Mouse (Mus musculus) MEL (cell line): ENCODE results near the gene Etnk2. TPM values are rescaled to one million over a fixed set of nuclear protein-coding genes. Genes with fewer than 3 reads are reported as not detected.

Source experiments
- DNase-seq: peaks from one replicate; pipeline ENCODE4 v3.0.0; 2011; ENCODE audit warnings: low read depth, low spot score
- H3K27ac ChIP-seq: 2 replicates; pipeline ENCODE4 v1.5.1; 2012; ENCODE audit warnings: low read depth, mild to moderate bottlenecking, control low read depth, low read length, moderate library complexity; ENCODE audit not compliant: control insufficient read depth
- H3K27me3 ChIP-seq, 2 experiments: fragments of 150-350 bp in 1 of 2; sonication (generic) in 1 of 2; 2 replicates each; pipeline ENCODE4 v1.6.1; 2012; ENCODE audit warnings: low read length in 2 of 2, mild to moderate bottlenecking in 2 of 2, improper control_type of control experiment in 1 of 2, moderate library complexity in 1 of 2; ENCODE audit not compliant: insufficient read depth in 2 of 2, control insufficient read depth in 1 of 2
- H3K36me3 ChIP-seq, 2 experiments: 2 replicates each; pipeline ENCODE4 v1.6.1; 2012 to 2014; ENCODE audit warnings: low read length in 2 of 2, improper control_type of control experiment in 1 of 2, inconsistent platforms in 1 of 2, mild to moderate bottlenecking in 1 of 2; ENCODE audit not compliant: insufficient read depth in 2 of 2, control insufficient read depth in 1 of 2
- H3K4me1 ChIP-seq, 2 experiments: fragments of 150-350 bp in 1 of 2; sonication (generic) in 1 of 2; 2 replicates each; pipeline ENCODE4 v1.6.1; 2012; ENCODE audit warnings: low read length in 2 of 2, improper control_type of control experiment in 1 of 2, mild to moderate bottlenecking in 1 of 2; ENCODE audit not compliant: insufficient read depth in 2 of 2, control insufficient read depth in 1 of 2
- H3K4me3 ChIP-seq, 2 experiments: fragments of 150-350 bp in 1 of 2; sonication (generic) in 1 of 2; 2 replicates each; pipeline ENCODE4 v1.5.1; 2012; ENCODE audit warnings: low read depth in 2 of 2, low read length in 2 of 2, mild to moderate bottlenecking in 2 of 2, moderate library complexity in 2 of 2, control low read depth in 1 of 2, improper control_type of control experiment in 1 of 2; ENCODE audit not compliant: control insufficient read depth in 1 of 2, insufficient read depth in 1 of 2
- H3K79me2 ChIP-seq: 2 replicates; pipeline ENCODE4 v1.6.1; 2012; ENCODE audit warnings: mild to moderate bottlenecking, low read length, moderate library complexity; ENCODE audit not compliant: control insufficient read depth, poor library complexity, insufficient read depth
- H3K9ac ChIP-seq: 2 replicates; pipeline ENCODE4 v1.6.1; 2012; ENCODE audit warnings: low read depth, mild to moderate bottlenecking, control low read depth, low read length, moderate library complexity; ENCODE audit not compliant: control insufficient read depth, poor library complexity, severe bottlenecking
- H3K9me3 ChIP-seq: fragments of 150-350 bp; sonication (generic); replicated peaks from 2 replicates; pipeline ENCODE4 v1.6.1; 2012; ENCODE audit warnings: mild to moderate bottlenecking, low read length, improper control_type of control experiment, moderate library complexity; ENCODE audit not compliant: insufficient read depth
- BHLHE40 ChIP-seq: IDR thresholded peaks from 2 replicates; pipeline ENCODE4 v1.6.1; 2012; ENCODE audit warnings: low read depth, mild to moderate bottlenecking, inconsistent platforms, low read length, improper control_type of control experiment, borderline replicate concordance
- CHD1 ChIP-seq: IDR thresholded peaks from 2 replicates; pipeline ENCODE4 v1.6.1; 2012; ENCODE audit warnings: low read depth, mild to moderate bottlenecking, inconsistent platforms, low read length, improper control_type of control experiment
- CTCF ChIP-seq, 3 experiments: IDR thresholded peaks in 2 of 3; conservative IDR thresholded peaks in 1 of 3; 2 replicates each; pipeline ENCODE4 v1.5.1; 2011 to 2012; ENCODE audit warnings: low read length in 3 of 3, low read depth in 2 of 3, mild to moderate bottlenecking in 2 of 3, improper control_type of control experiment in 1 of 3, inconsistent platforms in 1 of 3, mixed read lengths in 1 of 3, moderate library complexity in 1 of 3; ENCODE audit not compliant: control insufficient read depth in 1 of 3, insufficient read depth in 1 of 3, poor library complexity in 1 of 3, severe bottlenecking in 1 of 3
- E2F4 ChIP-seq: IDR thresholded peaks from 2 replicates; pipeline ENCODE4 v1.6.1; 2011; ENCODE audit warnings: low read depth, low read length, improper control_type of control experiment, borderline replicate concordance
- ELF1 ChIP-seq: IDR thresholded peaks from 2 replicates; pipeline ENCODE4 v1.6.1; 2014; ENCODE audit warnings: low read depth, mild to moderate bottlenecking, inconsistent platforms, low read length, improper control_type of control experiment, moderate library complexity
- EP300 ChIP-seq, 2 experiments: IDR thresholded peaks; 2 replicates each; pipeline ENCODE4 v1.6.1; 2011; ENCODE audit warnings: improper control_type of control experiment in 2 of 2, low read length in 2 of 2, low read depth in 1 of 2, mild to moderate bottlenecking in 1 of 2
- ETS1 ChIP-seq: IDR thresholded peaks from 2 replicates; pipeline ENCODE4 v1.6.1; 2012; ENCODE audit warnings: low read depth, mild to moderate bottlenecking, inconsistent platforms, low read length, improper control_type of control experiment, moderate library complexity
- GABPA ChIP-seq: IDR thresholded peaks from 2 replicates; pipeline ENCODE4 v1.6.1; 2012; ENCODE audit warnings: low read depth, mild to moderate bottlenecking, inconsistent platforms, low read length, improper control_type of control experiment, moderate library complexity
- HCFC1 ChIP-seq: IDR thresholded peaks from 2 replicates; pipeline ENCODE4 v1.6.1; 2012; ENCODE audit warnings: low read depth, mild to moderate bottlenecking, inconsistent platforms, low read length, improper control_type of control experiment, moderate library complexity
- JUND ChIP-seq: IDR thresholded peaks from 2 replicates; pipeline ENCODE4 v1.6.1; 2011; ENCODE audit warnings: low read depth, mild to moderate bottlenecking, improper control_type of control experiment, low read length
- KAT2A ChIP-seq: conservative IDR thresholded peaks from 2 replicates; pipeline ENCODE4 v1.6.1; 2012; ENCODE audit warnings: low read depth, low read length, improper control_type of control experiment, inconsistent platforms
- MAFK ChIP-seq: IDR thresholded peaks from 2 replicates; pipeline ENCODE4 v1.6.1; 2011; ENCODE audit warnings: low read depth, mild to moderate bottlenecking, low read length, improper control_type of control experiment, borderline replicate concordance
- MAX ChIP-seq: IDR thresholded peaks from 2 replicates; pipeline ENCODE4 v1.6.1; 2011; ENCODE audit warnings: low read length, improper control_type of control experiment
- MAZ ChIP-seq: IDR thresholded peaks from 2 replicates; pipeline ENCODE4 v1.6.1; 2012; ENCODE audit warnings: low read depth, mild to moderate bottlenecking, inconsistent platforms, low read length, improper control_type of control experiment
- MXI1 ChIP-seq: IDR thresholded peaks from 2 replicates; pipeline ENCODE4 v1.6.1; 2011; ENCODE audit warnings: mild to moderate bottlenecking, low read depth, low read length, improper control_type of control experiment
- MYB ChIP-seq: IDR thresholded peaks from 2 replicates; pipeline ENCODE4 v1.6.1; 2011; ENCODE audit warnings: mild to moderate bottlenecking, low read depth, low read length, improper control_type of control experiment
- POLR2A ChIP-seq, 2 experiments: IDR thresholded peaks; 2 replicates each; pipeline ENCODE4 v1.6.1; 2011 to 2012; ENCODE audit warnings: low read length in 2 of 2, mild to moderate bottlenecking in 2 of 2, control low read depth in 1 of 2, improper control_type of control experiment in 1 of 2, low read depth in 1 of 2, moderate library complexity in 1 of 2; ENCODE audit not compliant: control insufficient read depth in 1 of 2, insufficient read depth in 1 of 2, poor library complexity in 1 of 2
- POLR2AphosphoS2 ChIP-seq: IDR thresholded peaks from 2 replicates; pipeline ENCODE4 v1.6.1; 2011; ENCODE audit warnings: low read length, improper control_type of control experiment
- SIN3A ChIP-seq: IDR thresholded peaks from 2 replicates; pipeline ENCODE4 v1.6.1; 2012; ENCODE audit warnings: low read length, improper control_type of control experiment, inconsistent platforms
- SMC3 ChIP-seq: IDR thresholded peaks from 2 replicates; pipeline ENCODE4 v1.6.1; 2011; ENCODE audit warnings: low read depth, low read length, improper control_type of control experiment
- TAL1 ChIP-seq: IDR thresholded peaks from 2 replicates; pipeline ENCODE4 v1.6.1; 2012; ENCODE audit warnings: mild to moderate bottlenecking, inconsistent platforms, low read length, moderate library complexity, mixed read lengths
- USF2 ChIP-seq, 2 experiments: IDR thresholded peaks; 2 replicates each; pipeline ENCODE4 v1.6.1; 2011 to 2012; ENCODE audit warnings: improper control_type of control experiment in 2 of 2, low read length in 2 of 2, borderline replicate concordance in 1 of 2, inconsistent platforms in 1 of 2, low read depth in 1 of 2, mild to moderate bottlenecking in 1 of 2; ENCODE audit not compliant: insufficient read depth in 1 of 2
- ZMIZ1 ChIP-seq: IDR thresholded peaks from 2 replicates; pipeline ENCODE4 v1.6.1; 2012; ENCODE audit warnings: low read depth, mild to moderate bottlenecking, inconsistent platforms, low read length, improper control_type of control experiment, moderate library complexity
- polyA plus RNA-seq, 2 experiments: library from polyadenylated mRNA; stranded (reverse) in 1 of 2; unstranded in 1 of 2; fragments of >175 nt in 1 of 2; fragments of >200 nt in 1 of 2; gene quantifications; 2 replicates each; pipeline versions ENCODE4 v1.2.1 to v1.2.4; 2012; ENCODE audit warnings: low replicate concordance in 2 of 2, low read depth in 1 of 2; ENCODE audit not compliant: insufficient read length in 2 of 2, insufficient read depth in 1 of 2, missing spikeins in 1 of 2
- total RNA-seq: library from RNA; depleted of rRNA; stranded (reverse); fragments of 300-350 nt; gene quantifications from 2 replicates; pipeline ENCODE4 v1.2.3, GENCODE M21; 2012

Gene Etnk2
- total and polyA plus RNA-seq, 3 experiments: 0.06 to 0.08 TPM; not detected in 1

GRCm38 (mm10) chr1:133394702-133395101, 31.3 kb downstream of the Etnk2 start:
- Histone ChIP-seq H3K4me1 (no peaks in the 10 kb centered on the region), H3K9me3 (no peaks in the 10 kb centered on the region), H3K27me3 (no peaks in the 10 kb centered on the region; a peak in 2 of 4 replicates), H3K27ac (no peak overlapping the region), H3K9ac (no peak overlapping the region), H3K4me3 (no peak overlapping the region), H3K79me2 (no peaks in the 10 kb centered on the region), H3K36me3 (no peaks in the 10 kb centered on the region)
- DNase-seq: no peak
- TF ChIP-seq MXI1 (no peak), CTCF (IDR thresholded peaks at IDR 0.05 in 2 of 3, conservative IDR thresholded peaks at IDR 0.05 in 1 of 3; ENCODE audit: control insufficient read depth in 1 of 3, insufficient read depth in 1 of 3, low read depth in 2 of 3, low read length in 3 of 3, poor library complexity in 1 of 3, severe bottlenecking in 1 of 3) (no peak), BHLHE40 (no peak), CHD1 (no peak), MAFK (no peak), EP300 (IDR thresholded peaks at IDR 0.05; ENCODE audit: low read depth in 1 of 2, low read length in 2 of 2) (no peak), JUND (no peak), SIN3A (no peak), GABPA (no peak), MAX (no peak), HCFC1 (no peak), ETS1 (no peak), SMC3 (no peak), MYB (no peak), KAT2A (no peak), MAZ (no peak), E2F4 (no peak), TAL1 (no peak), POLR2AphosphoS2 (no peak)

DNA sequence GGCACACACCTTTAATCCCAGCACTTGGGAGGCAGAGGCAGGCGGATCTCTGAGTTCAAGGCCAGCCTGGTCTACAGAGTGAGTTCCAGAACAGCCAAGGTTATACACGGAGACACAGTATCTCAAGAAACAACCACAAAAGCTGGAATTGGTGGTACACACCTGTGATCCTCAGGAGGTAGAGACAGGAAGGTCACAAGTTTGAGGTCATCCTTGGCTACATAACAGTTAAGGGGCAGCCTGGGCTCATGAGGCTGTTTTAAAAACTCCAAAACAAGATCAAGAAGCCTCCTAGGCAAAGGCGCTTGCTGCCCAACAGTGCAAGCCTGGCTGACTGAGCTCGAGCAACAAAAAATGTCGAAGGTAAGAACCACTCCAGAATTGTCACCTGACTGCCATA, 33.3 kb downstream of the Etnk2 start:
- Histone ChIP-seq H3K27ac (no peak overlapping the region), H3K36me3 (no peaks in the 10 kb centered on the region), H3K79me2 (no peaks in the 10 kb centered on the region)
- TF ChIP-seq GABPA (no peak), USF2 (IDR thresholded peaks at IDR 0.05; ENCODE audit: borderline replicate concordance in 1 of 2, insufficient read depth in 1 of 2, low read depth in 1 of 2, low read length in 2 of 2) (no peak), ELF1 (no peak), POLR2A (IDR thresholded peaks at IDR 0.05; ENCODE audit: control insufficient read depth in 1 of 2, insufficient read depth in 1 of 2, low read depth in 1 of 2, low read length in 2 of 2, poor library complexity in 1 of 2) (no peak), POLR2AphosphoS2 (no peak), MAX (no peak), ZMIZ1 (no peak)
- TF ChIP-seq, all 39 proteins: peak for 0
- H3K9me3 ChIP-seq: no peaks in the 10 kb centered on the region
- no peaks in the 10 kb centered on the region for H3K4me1 ChIP-seq
- H3K27me3 ChIP-seq: no peaks in the 10 kb centered on the region; a peak in 2 of 4 replicates
- no peak overlapping the region for H3K4me3 ChIP-seq
- no peak for DNase-seq
- H3K9ac ChIP-seq: no peak overlapping the region
